Mouse (Mus musculus) lung, embryonic 15.5 days (tissue): ENCODE data around the gene Otub1. TPM values are rescaled to one million over a fixed set of nuclear protein-coding genes. Genes with fewer than 3 reads are reported as not detected.

Experiments
- ATAC-seq: fragments of 200-750 bp; cut with Nextera tagmentation; 2 replicates; pipeline ENCODE4 v1.8.0; 2017; ENCODE audit warnings: moderate number of reproducible peaks, borderline replicate concordance; ENCODE audit not compliant: low FRiP score, low TSS enrichment; ENCODE audit errors: extremely low read depth
- H3K27ac ChIP-seq: fragments of 300-500 bp; sonication (generic); 2 replicates; pipeline ENCODE4 v1.5.1; 2015; ENCODE audit warnings: moderate library complexity, mild to moderate bottlenecking, inconsistent platforms
- H3K27me3 ChIP-seq: fragments of 300-500 bp; sonication (generic); 2 replicates; pipeline ENCODE4 v1.6.1; 2015; ENCODE audit warnings: inconsistent platforms
- H3K36me3 ChIP-seq: fragments of 300-500 bp; sonication (generic); 2 replicates; pipeline ENCODE4 v1.6.1; 2015; ENCODE audit warnings: inconsistent platforms
- H3K4me1 ChIP-seq: fragments of 300-500 bp; sonication (generic); 2 replicates; pipeline ENCODE4 v1.6.1; 2015; ENCODE audit warnings: inconsistent platforms
- H3K4me2 ChIP-seq: fragments of 300-500 bp; sonication (generic); 2 replicates; pipeline ENCODE4 v1.6.1; 2015; ENCODE audit warnings: inconsistent platforms, mild to moderate bottlenecking, moderate library complexity
- H3K4me3 ChIP-seq: fragments of 300-500 bp; sonication (generic); 2 replicates; pipeline ENCODE4 v1.5.1; 2015; ENCODE audit warnings: mild to moderate bottlenecking, inconsistent platforms
- H3K9ac ChIP-seq: fragments of 300-500 bp; sonication (generic); 2 replicates; pipeline ENCODE4 v1.6.1; 2015; ENCODE audit warnings: inconsistent platforms
- H3K9me3 ChIP-seq: fragments of 300-500 bp; sonication (generic); 2 replicates; pipeline ENCODE4 v1.6.1; 2016; ENCODE audit warnings: inconsistent platforms
- WGBS: fragments of 180-500 bp; shearing (Covaris S2); methylation state at CpG from one replicate; pipeline ENCODE4 v1.1.7; 2015; 5-methylcytosine and 5-hydroxymethylcytosine counted together
- polyA plus RNA-seq: library from polyadenylated mRNA; unstranded; fragments of >200 nt; fragmentation: Nextera tagmentation; extraction: Ambion mirVana; gene quantifications from 2 replicates; pipeline ENCODE4 v1.2.1, GENCODE M21; 2015

Gene Otub1
- polyA plus RNA-seq, 1 experiment from 2014 or later = 194 TPM

DNA sequence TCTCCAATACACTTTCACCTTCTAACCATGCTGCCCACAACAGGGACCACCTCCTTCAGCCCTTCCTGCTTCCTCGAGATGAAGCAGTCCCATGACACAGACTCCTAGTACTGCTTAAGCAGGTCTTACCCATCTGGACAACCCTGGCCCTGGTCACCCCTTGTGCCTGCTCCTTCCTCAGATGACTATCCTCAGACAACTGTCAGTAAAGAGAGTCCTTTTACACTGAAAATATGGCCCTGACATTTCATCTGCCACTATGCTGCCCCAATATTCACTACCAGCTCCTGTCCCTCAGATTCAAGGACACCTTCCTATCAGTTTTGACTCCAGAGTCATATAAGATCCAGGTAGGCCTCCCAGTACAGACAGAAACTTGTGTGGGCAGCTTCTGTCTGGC, 5.7 kb downstream of the Otub1 start:
- H3K9ac ChIP-seq = no peak overlapping the region
- no peaks in the 10 kb centered on the region for H3K9me3 ChIP-seq
- ATAC-seq = no peak
- WGBS = 50% methylated on average over 1 of the region's 1 CpGs
- H3K27ac ChIP-seq = no peak overlapping the region
- H3K27me3 ChIP-seq = no peaks in the 10 kb centered on the region
- H3K36me3 ChIP-seq = peaks cover 70% of the 10 kb centered on the region
- H3K4me3 ChIP-seq = no peak overlapping the region
- H3K4me1 ChIP-seq = peaks cover 27% of the 10 kb centered on the region
- H3K4me2 ChIP-seq = no peak overlapping the region

DNA sequence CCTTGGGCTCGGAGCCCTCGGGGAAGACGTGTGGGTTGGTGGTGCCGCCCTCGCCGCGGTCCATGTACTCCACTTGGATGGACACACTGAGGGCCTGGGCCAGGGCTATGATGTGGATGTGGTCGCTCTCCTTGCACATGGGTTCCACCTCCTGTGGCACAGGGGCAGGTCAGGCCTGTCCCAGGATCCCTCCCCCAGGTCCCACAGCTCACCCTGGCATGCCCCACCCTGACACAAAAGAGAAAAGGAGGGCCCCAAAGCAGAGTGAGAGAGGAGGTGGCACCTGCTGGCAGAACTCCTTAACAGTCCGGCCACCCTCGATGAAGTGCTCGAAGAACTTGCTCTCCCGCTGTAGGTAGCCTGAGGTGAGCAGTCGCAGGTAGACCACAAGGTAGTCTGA, 7.0 kb downstream of the Otub1 start:
- no peak overlapping the region for H3K4me2 ChIP-seq
- H3K36me3 ChIP-seq = peaks cover 66% of the 10 kb centered on the region
- H3K9me3 ChIP-seq = no peaks in the 10 kb centered on the region
- no peak overlapping the region for H3K9ac ChIP-seq
- WGBS = 87% methylated on average over 13 of the region's 13 CpGs
- peaks cover 15% of the 10 kb centered on the region for H3K4me1 ChIP-seq
- no peak overlapping the region for H3K4me3 ChIP-seq
- ATAC-seq = no peak
- H3K27me3 ChIP-seq = no peaks in the 10 kb centered on the region
- no peak overlapping the region for H3K27ac ChIP-seq

DNA sequence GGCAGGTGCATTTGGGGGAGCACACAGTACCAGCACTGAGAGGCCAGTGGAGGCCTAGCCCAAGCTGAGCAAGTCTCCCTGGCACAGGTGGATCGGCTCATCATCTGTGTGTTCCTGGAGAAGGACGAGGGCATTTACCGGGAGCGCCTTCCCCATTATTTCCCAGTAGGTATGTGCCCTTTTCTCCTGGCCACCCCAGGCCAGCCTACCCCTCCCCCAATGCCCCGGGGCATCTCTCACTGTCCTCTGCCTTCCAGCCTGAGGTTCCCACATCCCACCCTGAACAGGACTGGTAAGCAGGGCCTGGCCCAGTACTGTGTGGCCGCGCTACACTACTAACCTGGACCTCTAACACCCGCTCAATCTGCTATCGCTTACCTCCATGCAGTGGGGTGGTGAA, 8.7 kb downstream of the Otub1 start:
- Histone ChIP-seq H3K9ac (no peak overlapping the region), H3K36me3 (peaks cover 49% of the 10 kb centered on the region), H3K4me1 (peaks cover 14% of the 10 kb centered on the region), H3K4me2 (no peak overlapping the region), H3K9me3 (no peaks in the 10 kb centered on the region), H3K4me3 (no peak overlapping the region), H3K27me3 (no peaks in the 10 kb centered on the region), H3K27ac (no peak overlapping the region)
- no peak for ATAC-seq
- 81% methylated on average over 9 of the region's 9 CpGs for WGBS

DNA sequence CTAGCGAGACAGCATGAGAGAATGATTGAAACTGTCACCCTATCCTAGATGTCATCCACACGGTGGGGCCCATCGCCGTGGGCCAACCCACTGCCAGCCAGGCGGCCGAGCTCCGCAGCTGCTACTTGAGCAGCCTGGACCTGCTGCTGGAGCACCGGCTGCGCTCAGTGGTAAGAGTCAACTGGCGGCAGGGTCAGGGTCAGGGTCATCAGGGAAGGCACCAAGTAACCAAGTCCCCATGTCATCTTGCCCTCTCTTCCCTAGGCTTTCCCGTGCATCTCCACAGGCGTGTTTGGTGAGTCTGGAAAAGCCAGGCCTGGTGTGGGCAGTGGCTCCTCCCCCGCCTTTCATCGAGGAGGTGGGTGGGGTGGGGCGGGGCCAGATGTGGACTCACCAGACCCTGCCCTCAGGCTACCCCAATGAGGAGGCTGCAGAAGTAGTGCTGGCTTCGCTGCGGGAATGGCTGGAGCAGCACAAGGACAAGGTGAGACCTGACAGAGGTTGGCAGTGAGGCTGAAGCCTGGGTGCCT, 9.3 kb downstream of the Otub1 start:
- peaks cover 46% of the 10 kb centered on the region for H3K36me3 ChIP-seq
- peak; percentile 62 for ATAC-seq

DNA sequence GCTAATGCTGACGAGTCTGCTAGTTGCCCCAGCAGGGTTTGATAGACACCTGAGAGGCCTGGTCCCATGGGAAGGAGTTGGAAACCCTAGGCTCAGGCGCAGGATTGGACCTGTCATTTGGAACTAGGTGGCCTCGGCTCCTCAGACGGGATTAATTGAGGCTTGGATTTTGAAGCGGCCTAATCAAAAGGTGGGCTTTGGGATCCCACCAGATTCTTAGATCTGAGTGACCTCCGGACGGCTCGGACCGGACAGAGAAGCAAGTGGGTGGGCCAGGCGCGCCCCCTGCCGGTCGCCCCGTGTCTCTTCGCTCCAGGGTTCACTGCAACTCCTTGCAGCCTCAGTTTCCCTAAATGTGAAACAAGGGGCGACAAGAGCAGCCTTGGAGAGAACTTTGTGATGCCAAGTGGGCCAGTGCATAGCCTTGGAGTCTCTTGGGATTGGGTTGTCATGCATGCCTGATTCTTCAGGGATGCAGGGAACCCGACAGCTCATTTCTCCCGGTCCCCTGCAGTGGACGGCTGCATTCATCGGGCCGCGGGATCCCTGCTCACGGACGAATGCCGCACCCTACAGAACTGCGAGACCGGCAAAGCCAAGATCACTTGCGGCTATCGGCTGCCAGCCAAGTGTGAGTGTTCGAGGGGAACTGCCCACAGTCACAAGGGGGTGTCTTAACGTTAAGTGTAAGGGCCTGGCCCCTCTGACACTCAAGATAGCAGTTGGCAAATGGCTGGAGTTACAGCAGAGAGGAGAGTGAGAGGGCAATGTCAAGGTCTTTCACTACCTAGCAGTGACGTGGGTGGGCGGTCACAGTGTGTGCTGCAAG, 10.0 kb downstream of the Otub1 start:
- peak; percentile 36; the same call in 1 of the 2 replicates for ATAC-seq
- H3K4me1 ChIP-seq = peaks cover 14% of the 10 kb centered on the region
- peaks cover 40% of the 10 kb centered on the region for H3K36me3 ChIP-seq
- no peak overlapping the region for H3K4me2 ChIP-seq
- H3K4me3 ChIP-seq = no peak overlapping the region
- H3K9ac ChIP-seq = no peak overlapping the region
- 13% methylated on average over 33 of the region's 33 CpGs for WGBS
- H3K9me3 ChIP-seq = no peaks in the 10 kb centered on the region
- H3K27ac ChIP-seq = no peak overlapping the region
- peaks cover 3% of the 10 kb centered on the region; the same call in 1 of the 2 replicates for H3K27me3 ChIP-seq

More for the DNA sequence above, 9.3 kb downstream of the Otub1 start:
- Histone ChIP-seq H3K9ac (no peak overlapping the region), H3K9me3 (no peaks in the 10 kb centered on the region), H3K4me3 (no peak overlapping the region), H3K4me2 (no peak overlapping the region), H3K27ac (no peak overlapping the region), H3K4me1 (peaks cover 14% of the 10 kb centered on the region), H3K27me3 (no peaks in the 10 kb centered on the region)
- WGBS = 18% methylated on average over 17 of the region's 17 CpGs

DNA sequence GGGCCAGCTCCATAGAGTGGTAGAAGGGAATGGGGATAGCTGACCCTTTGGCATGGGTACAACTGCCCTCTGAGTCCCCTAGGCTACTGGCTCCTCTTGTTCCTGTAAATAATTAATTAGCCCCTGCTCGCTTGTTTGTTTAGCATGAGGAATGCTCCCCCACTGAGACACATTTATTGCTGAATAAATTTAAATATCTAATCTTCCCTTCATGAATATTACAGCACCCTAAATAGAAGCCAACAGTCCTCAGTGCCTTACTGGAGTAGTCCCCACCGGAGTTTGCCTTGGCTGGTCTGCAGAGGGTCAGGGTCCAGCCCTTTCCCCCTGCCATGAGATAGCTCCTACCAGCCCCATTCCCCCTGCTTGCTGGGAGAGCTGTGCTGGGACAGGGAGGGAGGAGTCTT, 13.6 kb downstream of the Otub1 start:
- Histone ChIP-seq H3K4me3 (no peak overlapping the region), H3K27ac (no peak overlapping the region), H3K4me1 (peaks cover 14% of the 10 kb centered on the region), H3K9me3 (no peaks in the 10 kb centered on the region), H3K9ac (no peak overlapping the region), H3K4me2 (no peak overlapping the region), H3K27me3 (peaks cover 4% of the 10 kb centered on the region; the same call in 1 of the 2 replicates), H3K36me3 (peaks cover 5% of the 10 kb centered on the region; the same call in 1 of the 2 replicates)
- no peak for ATAC-seq
- WGBS = 50% methylated on average over 2 of the region's 2 CpGs

DNA sequence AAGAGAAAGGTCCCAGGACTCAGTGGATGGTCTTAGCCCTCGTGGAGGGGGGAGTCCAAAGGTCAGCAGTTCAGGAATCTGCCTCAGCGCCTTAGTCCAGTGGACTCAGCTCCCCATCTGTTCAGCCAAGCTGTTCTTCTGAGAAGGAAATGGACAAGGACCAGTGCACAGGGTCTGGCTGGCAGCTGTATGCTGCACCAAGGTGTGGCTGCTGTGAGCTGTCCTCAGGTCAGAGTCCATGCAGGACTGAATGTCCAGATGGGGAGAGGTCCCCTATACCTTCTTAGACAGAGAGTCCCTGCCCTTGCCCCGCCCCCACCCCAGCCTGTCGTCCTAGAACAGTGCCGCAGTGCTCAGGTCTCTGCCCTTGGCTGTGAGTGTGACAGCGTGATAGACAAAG, 14.5 kb downstream of the Otub1 start:
- Histone ChIP-seq H3K36me3 (no peaks in the 10 kb centered on the region), H3K27me3 (peaks cover 4% of the 10 kb centered on the region; the same call in 1 of the 2 replicates), H3K4me3 (no peak overlapping the region), H3K4me2 (no peak overlapping the region), H3K27ac (no peak overlapping the region), H3K9me3 (no peaks in the 10 kb centered on the region), H3K9ac (no peak overlapping the region), H3K4me1 (peaks cover 6% of the 10 kb centered on the region)
- ATAC-seq = no peak
- 33% methylated on average over 6 of the region's 6 CpGs for WGBS

DNA sequence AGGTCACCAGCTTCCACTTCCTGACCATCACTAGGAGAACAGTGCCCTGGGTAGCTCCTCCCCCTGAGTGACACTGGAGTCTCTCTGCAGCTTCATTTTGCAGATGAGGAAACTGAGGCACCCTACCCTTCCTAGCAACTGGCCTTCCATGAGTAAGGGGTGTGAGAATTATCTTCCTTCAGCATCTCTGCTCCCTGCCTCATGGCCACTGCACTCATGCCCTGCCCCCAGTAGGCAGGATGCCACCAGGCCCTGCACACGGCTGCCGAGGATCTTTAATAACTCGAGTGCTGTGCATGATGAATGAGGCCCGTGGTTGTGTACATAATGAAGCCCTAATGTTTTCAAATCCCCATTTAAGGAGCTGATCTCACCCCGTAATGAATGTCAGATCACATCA, 15.1 kb downstream of the Otub1 start:
- H3K27ac ChIP-seq = no peak overlapping the region
- H3K9ac ChIP-seq = no peak overlapping the region
- no peak for ATAC-seq
- no peak overlapping the region for H3K4me3 ChIP-seq
- peaks cover 2% of the 10 kb centered on the region; the same call in 1 of the 2 replicates for H3K4me1 ChIP-seq
- no peaks in the 10 kb centered on the region for H3K9me3 ChIP-seq
- WGBS = 21% methylated on average over 5 of the region's 5 CpGs
- H3K4me2 ChIP-seq = no peak overlapping the region
- no peaks in the 10 kb centered on the region for H3K36me3 ChIP-seq
- H3K27me3 ChIP-seq = peaks cover 10% of the 10 kb centered on the region

DNA sequence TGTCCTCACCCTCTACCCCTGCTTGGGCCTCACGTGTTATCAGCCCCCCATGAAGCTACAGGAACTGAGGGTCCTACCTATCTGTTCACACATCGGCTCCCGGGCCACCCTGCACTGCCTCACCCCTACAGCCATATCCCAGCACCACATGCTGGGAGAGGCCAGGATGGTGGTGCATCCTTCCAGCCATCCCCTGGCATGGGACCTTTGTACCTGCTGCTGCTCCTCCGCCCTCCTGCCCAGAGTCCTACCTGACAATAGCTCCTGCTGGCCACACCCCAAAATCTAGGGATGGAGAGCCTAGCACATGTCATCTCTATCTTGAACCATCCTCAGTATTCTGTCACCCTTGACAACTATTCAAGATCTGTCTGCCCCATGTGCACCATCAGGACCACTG, 17.1 kb downstream of the Otub1 start:
- Histone ChIP-seq H3K9ac (no peak overlapping the region), H3K4me1 (peaks cover 4% of the 10 kb centered on the region; the same call in 1 of the 2 replicates), H3K36me3 (no peaks in the 10 kb centered on the region), H3K4me2 (no peak overlapping the region), H3K4me3 (no peak overlapping the region), H3K27me3 (peaks cover 22% of the 10 kb centered on the region), H3K27ac (no peak overlapping the region), H3K9me3 (no peaks in the 10 kb centered on the region)
- 62% methylated on average over 4 of the region's 4 CpGs for WGBS
- no peak for ATAC-seq

DNA sequence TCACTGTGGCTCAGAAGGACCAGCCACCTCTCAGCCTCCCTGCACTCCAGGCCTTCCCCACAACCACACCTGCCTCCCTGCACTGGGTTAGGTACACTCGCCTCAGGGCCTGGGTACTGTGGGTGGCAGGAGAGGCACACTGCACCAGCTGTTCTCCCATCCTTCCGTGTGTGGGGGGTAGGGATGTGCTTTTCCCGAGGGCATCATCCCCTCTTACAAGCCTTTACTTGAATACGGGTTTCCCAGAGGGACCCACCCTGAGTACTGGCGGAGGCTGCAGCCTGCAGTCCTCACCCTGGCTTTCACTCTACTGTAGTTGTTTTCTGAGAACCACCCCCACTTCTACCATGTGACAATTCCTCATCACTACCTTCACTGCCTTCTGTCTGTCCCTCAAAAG, 19.0 kb downstream of the Otub1 start:
- no peak for ATAC-seq
- 63% methylated on average over 5 of the region's 5 CpGs for WGBS
- Histone ChIP-seq H3K27ac (no peak overlapping the region), H3K4me2 (no peak overlapping the region), H3K4me1 (peaks cover 11% of the 10 kb centered on the region), H3K36me3 (no peaks in the 10 kb centered on the region), H3K4me3 (no peak overlapping the region), H3K9ac (no peak overlapping the region), H3K27me3 (peaks cover 38% of the 10 kb centered on the region), H3K9me3 (no peaks in the 10 kb centered on the region)

DNA sequence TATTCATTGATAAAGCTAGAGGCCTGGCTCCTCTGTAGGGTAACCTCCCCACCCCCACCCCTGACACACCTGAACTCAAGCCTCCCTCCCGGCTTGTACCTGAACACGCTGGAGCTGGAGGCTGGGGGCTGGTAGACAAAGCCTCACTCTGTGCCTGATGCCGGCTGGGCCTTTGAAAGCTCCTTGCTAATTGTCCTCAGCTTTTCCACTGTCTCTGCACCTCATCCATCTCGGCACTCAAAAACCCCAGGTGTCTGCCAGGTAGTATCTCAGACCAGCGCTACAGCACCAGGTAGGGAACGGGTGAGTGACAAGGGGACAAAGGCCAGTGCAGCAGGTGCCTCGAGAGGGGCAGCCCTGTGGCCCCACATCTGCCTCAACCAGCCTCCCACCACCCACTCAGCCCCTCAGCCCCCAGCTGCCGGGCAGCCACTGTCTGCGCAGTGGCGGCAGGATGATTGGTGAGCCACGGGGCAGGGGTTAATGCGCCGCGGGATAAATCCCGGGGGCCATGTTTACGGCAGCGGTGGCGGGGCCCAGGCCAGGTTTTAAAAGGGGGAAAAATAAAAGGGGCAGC, 20.3 kb downstream of the Otub1 start:
- Histone ChIP-seq H3K4me2 (no peak overlapping the region), H3K27ac (no peak overlapping the region), H3K9me3 (no peaks in the 10 kb centered on the region), H3K4me1 (peaks cover 18% of the 10 kb centered on the region), H3K9ac (no peak overlapping the region), H3K36me3 (no peaks in the 10 kb centered on the region), H3K4me3 (no peak overlapping the region), H3K27me3 (peaks cover 41% of the 10 kb centered on the region)
- ATAC-seq = no peak
- 12% methylated on average over 18 of the region's 18 CpGs for WGBS

DNA sequence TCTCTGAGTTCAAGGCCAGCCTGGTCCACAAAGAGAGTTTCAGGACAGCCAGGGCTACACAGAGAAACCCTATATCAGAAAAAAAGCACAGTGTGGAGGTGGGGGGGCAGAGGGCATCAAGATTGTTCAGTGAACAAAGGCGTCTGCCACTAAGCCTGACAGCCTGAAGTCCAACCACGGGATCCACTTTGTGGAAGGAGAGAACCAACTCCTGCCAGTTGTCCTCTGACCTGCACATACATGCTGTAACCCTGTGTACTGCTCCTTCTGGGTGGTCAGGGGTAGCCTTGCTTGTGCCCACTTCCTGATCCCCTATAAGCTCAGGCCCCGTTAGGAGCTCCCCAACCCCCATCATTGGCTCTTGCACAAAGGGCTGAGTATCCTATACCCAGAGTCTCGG, 21.1 kb downstream of the Otub1 start:
- H3K4me2 ChIP-seq = no peak overlapping the region
- H3K9me3 ChIP-seq = no peaks in the 10 kb centered on the region
- H3K27ac ChIP-seq = no peak overlapping the region
- no peak for ATAC-seq
- H3K4me1 ChIP-seq = peaks cover 20% of the 10 kb centered on the region
- H3K9ac ChIP-seq = no peak overlapping the region
- H3K4me3 ChIP-seq = no peak overlapping the region
- no peaks in the 10 kb centered on the region for H3K36me3 ChIP-seq
- H3K27me3 ChIP-seq = peaks cover 46% of the 10 kb centered on the region
- 43% methylated on average over 4 of the region's 4 CpGs for WGBS
